Mouse (Mus musculus): ENCODE measurements at regions not wholly inside any gene's neighbourhood (a gene's known extent, or its start where the extent isn't known, plus 50 kb on each side); places are given as distances from the start of the nearest gene placed in this dataset.

DNA sequence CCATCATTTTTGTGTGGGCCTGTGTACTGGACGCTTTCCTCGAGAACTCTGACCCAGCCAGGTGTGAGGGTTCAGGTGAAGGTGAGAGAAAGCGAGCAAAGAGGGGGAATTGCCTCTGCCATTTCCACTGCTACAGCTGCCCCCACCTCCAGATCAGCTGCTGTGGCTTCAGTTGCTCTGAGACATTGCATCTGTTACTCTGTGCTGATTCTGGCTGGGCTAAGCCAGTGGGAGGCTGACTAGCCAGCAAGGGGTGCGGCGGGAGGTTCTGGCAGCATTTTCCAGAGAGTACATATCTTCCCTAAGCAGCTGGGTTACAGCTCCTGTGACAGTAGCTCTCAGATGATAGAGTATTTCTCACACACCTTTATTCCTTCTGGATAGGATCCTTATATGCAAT, 712.7 kb upstream of the Cdh18 start:
- no peak for TF ChIP-seq POLR2A (IDR thresholded peaks at IDR 0.05; ENCODE audit: borderline replicate concordance, insufficient read depth, low read length)
- TF ChIP-seq CTCF (IDR thresholded peaks at IDR 0.05; ENCODE audit: borderline replicate concordance, insufficient read depth, low read depth, low read length), result no peak
- H3K4me3 ChIP-seq (replicated peaks; ENCODE audit: insufficient read depth, low read depth, low read length), result no peak overlapping the region
- H3K27ac ChIP-seq (ENCODE audit: insufficient read depth, low read length), result no peak overlapping the region
- no peak for DNase-seq
- WGBS, result 49% methylated on average over 5 of the region's 5 CpGs
- no peaks in the 10 kb centered on the region for H3K4me1 ChIP-seq (ENCODE audit: control insufficient read depth, insufficient read depth, low read length)
- H3K27me3 ChIP-seq (ENCODE audit: control insufficient read depth, insufficient read depth, low read length), result no peaks in the 10 kb centered on the region

GRCm38 (mm10) chr15:21858540-21858939, 690.3 kb upstream of the Cdh18 start:
- DNase-seq, result no peak
- TF ChIP-seq CTCF (IDR thresholded peaks at IDR 0.05; ENCODE audit: borderline replicate concordance, insufficient read depth, low read depth, low read length) (no peak), POLR2A (IDR thresholded peaks at IDR 0.05; ENCODE audit: borderline replicate concordance, insufficient read depth, low read length) (no peak)
- Histone ChIP-seq H3K27ac (ENCODE audit: insufficient read depth, low read length) (no peak overlapping the region), H3K4me1 (ENCODE audit: control insufficient read depth, insufficient read depth, low read length) (no peaks in the 10 kb centered on the region), H3K27me3 (ENCODE audit: control insufficient read depth, insufficient read depth, low read length) (no peaks in the 10 kb centered on the region), H3K4me3 (replicated peaks; ENCODE audit: insufficient read depth, low read depth, low read length) (no peak overlapping the region)
- WGBS, result 81% methylated on average over 7 of the region's 7 CpGs

GRCm38 (mm10) chr15:21885181-21885580, 663.6 kb upstream of the Cdh18 start:
- no peaks in the 10 kb centered on the region for H3K27me3 ChIP-seq (ENCODE audit: control insufficient read depth, insufficient read depth, low read length)
- peak; percentile 39 to 70 for DNase-seq
- no peak for TF ChIP-seq POLR2A (IDR thresholded peaks at IDR 0.05; ENCODE audit: borderline replicate concordance, insufficient read depth, low read length)
- peak; percentile 64; the same call in 1 of the 2 replicates for TF ChIP-seq CTCF (IDR thresholded peaks at IDR 0.05; ENCODE audit: borderline replicate concordance, insufficient read depth, low read depth, low read length)
- H3K4me1 ChIP-seq (ENCODE audit: control insufficient read depth, insufficient read depth, low read length), result no peaks in the 10 kb centered on the region
- no peak overlapping the region for H3K27ac ChIP-seq (ENCODE audit: insufficient read depth, low read length)
- no peak overlapping the region for H3K4me3 ChIP-seq (replicated peaks; ENCODE audit: insufficient read depth, low read depth, low read length)
- 35% methylated on average over 2 of the region's 2 CpGs for WGBS
